Mouse (Mus musculus) limb, embryonic 11.5 days (tissue): Measurements from ENCODE around the gene Olfr1118. TPM values are rescaled to one million over a fixed set of nuclear protein-coding genes. Genes with fewer than 3 reads are reported as not detected.
"Not testable (repeated sequence)": the region's sequence is repeated elsewhere in the genome, so short reads cannot be mapped to it uniquely, and the experiment has no call there.

Experiments used
- ATAC-seq: fragments of 200-750 bp; cut with Nextera tagmentation; 2 replicates; pipeline ENCODE4 v1.8.0; 2017; ENCODE audit warnings: low read depth; ENCODE audit not compliant: insufficient number of reproducible peaks, low FRiP score, low TSS enrichment
- DNase-seq: peaks from one replicate; pipeline ENCODE4 v3.0.0-alpha.2; 2015; ENCODE audit warnings: low spot score
- H3K27ac ChIP-seq: fragments of 300-500 bp; sonication (generic); replicated peaks from 2 replicates; pipeline ENCODE4 v1.5.1; 2014; ENCODE audit warnings: low read depth, mild to moderate bottlenecking, low read length
- H3K27me3 ChIP-seq: fragments of 300-500 bp; sonication (generic); 2 replicates; pipeline ENCODE4 v1.6.1; 2014; ENCODE audit warnings: mild to moderate bottlenecking, low read length, mixed read lengths; ENCODE audit not compliant: control insufficient read depth, insufficient read depth
- H3K36me3 ChIP-seq: fragments of 300-500 bp; sonication (generic); 2 replicates; pipeline ENCODE4 v1.6.1; 2014; ENCODE audit warnings: mild to moderate bottlenecking, low read length, moderate library complexity, mixed read lengths; ENCODE audit not compliant: control insufficient read depth, insufficient read depth
- H3K4me1 ChIP-seq: fragments of 300-500 bp; sonication (generic); 2 replicates; pipeline ENCODE4 v1.6.1; 2014; ENCODE audit warnings: low read length, mixed read lengths; ENCODE audit not compliant: control insufficient read depth, insufficient read depth
- H3K4me2 ChIP-seq: fragments of 300-500 bp; sonication (generic); 2 replicates; pipeline ENCODE4 v1.6.1; 2014; ENCODE audit warnings: low read depth, mild to moderate bottlenecking, moderate library complexity; ENCODE audit not compliant: severe bottlenecking
- H3K4me3 ChIP-seq: fragments of 300-500 bp; sonication (generic); 2 replicates; pipeline ENCODE4 v1.5.1; 2014; ENCODE audit warnings: low read depth, low read length
- H3K9ac ChIP-seq: fragments of 300-500 bp; sonication (generic); 2 replicates; pipeline ENCODE4 v1.6.1; 2014; ENCODE audit warnings: mild to moderate bottlenecking, low read length
- H3K9me3 ChIP-seq: fragments of 300-500 bp; sonication (generic); 2 replicates; pipeline ENCODE4 v1.6.1; 2016; ENCODE audit warnings: low read length; ENCODE audit not compliant: control insufficient read depth
- WGBS: fragments of 180-500 bp; shearing (Covaris S2); extraction: QIAGEN DNeasy Blood & Tissue Kit; methylation state at CpG from one replicate; pipeline ENCODE4 v1.1.7; 2014; 5-methylcytosine and 5-hydroxymethylcytosine counted together
- polyA plus RNA-seq: library from polyadenylated mRNA; unstranded; fragments of >200 nt; fragmentation: Nextera tagmentation; extraction: Ambion mirVana; gene quantifications from 2 replicates; pipeline ENCODE4 v1.2.1, GENCODE M21; 2014

Olfr1118 gene
- not detected in 2 replicates for polyA plus RNA-seq

- no peak within 1 kb of the TSS for H3K4me3 ChIP-seq
- H3K9ac ChIP-seq = no peak within 1 kb of the TSS
- ATAC-seq = no peak
- no peak within 1 kb of the TSS for H3K27ac ChIP-seq
- no peak within 1 kb of the TSS for H3K4me2 ChIP-seq
- WGBS = 85% methylated on average over 1 of the region's 1 CpGs
- H3K27me3 ChIP-seq = no peaks in the 10 kb centered on the region
- H3K4me1 ChIP-seq = no peaks in the 10 kb centered on the region
- DNase-seq = no peak
- no peaks in the 10 kb centered on the region for H3K36me3 ChIP-seq
- H3K9me3 ChIP-seq = no peaks in the 10 kb centered on the region
Measured at GRCm38 (mm10) chr2:87307281-87307680, at the start of gene Olfr1118. Olfr1118 (plus strand) TSS chr2:87307581.

- no peaks in the 10 kb centered on the region for H3K36me3 ChIP-seq
- no peaks in the 10 kb centered on the region for H3K27me3 ChIP-seq
- H3K4me1 ChIP-seq = no peaks in the 10 kb centered on the region
- no peak for DNase-seq
- WGBS = 92% methylated on average over 1 of the region's 1 CpGs
- no peaks in the 10 kb centered on the region for H3K9me3 ChIP-seq
- H3K4me2 ChIP-seq = no peak within 1 kb of the TSS
- H3K27ac ChIP-seq = no peak within 1 kb of the TSS
- no peak within 1 kb of the TSS for H3K4me3 ChIP-seq
- ATAC-seq = no peak
- no peak within 1 kb of the TSS for H3K9ac ChIP-seq
Measured at GRCm38 (mm10) chr2:87267234-87267633, 40.1 kb upstream of the Olfr1118 start, which contains the start of gene Olfr1116. Olfr1116 (plus strand) TSS chr2:87267534.

GRCm38 (mm10) chr2:87293977-87294376 is 13.4 kb upstream of the Olfr1118 start:
- not testable (repeated sequence) for H3K9me3 ChIP-seq, H3K27me3 ChIP-seq, H3K4me2 ChIP-seq, H3K4me3 ChIP-seq, H3K4me1 ChIP-seq, H3K36me3 ChIP-seq, H3K27ac ChIP-seq, ATAC-seq, H3K9ac ChIP-seq, DNase-seq

GRCm38 (mm10) chr2:87354515-87354914 is 47.1 kb downstream of the Olfr1118 start, which contains the start of gene Olfr1120:
Olfr1120 (plus strand) TSS chr2:87354815.
- WGBS = 63% methylated on average over 2 of the region's 2 CpGs
- Histone ChIP-seq H3K4me1 (no peaks in the 10 kb centered on the region), H3K4me3 (no peak within 1 kb of the TSS), H3K27ac (no peak within 1 kb of the TSS), H3K36me3 (no peaks in the 10 kb centered on the region), H3K27me3 (no peaks in the 10 kb centered on the region), H3K9me3 (no peaks in the 10 kb centered on the region), H3K9ac (no peak within 1 kb of the TSS), H3K4me2 (no peak within 1 kb of the TSS)
- no peak for ATAC-seq
- no peak for DNase-seq

- ATAC-seq = not testable (repeated sequence)
- WGBS = 91% methylated on average over 2 of the region's 2 CpGs
Measured at GRCm38 (mm10) chr2:87360121-87360520, 52.7 kb downstream of the Olfr1118 start.

More at GRCm38 (mm10) chr2:87360121-87360520, 52.7 kb downstream of the Olfr1118 start:
- H3K27me3 ChIP-seq, H3K9me3 ChIP-seq, DNase-seq, H3K36me3 ChIP-seq, H3K4me3 ChIP-seq, H3K4me1 ChIP-seq, H3K9ac ChIP-seq, H3K27ac ChIP-seq, H3K4me2 ChIP-seq: not testable (repeated sequence)

Other genes with a start within 250 kb of the Olfr1118 start
- not detected in 2 replicates for gene Olfr1107, start 231.8 kb upstream of the Olfr1118 start, polyA plus RNA-seq
- not detected in 2 replicates for gene Olfr1109, start 211.6 kb upstream of the Olfr1118 start, polyA plus RNA-seq
- gene Olfr259, start 193.0 kb upstream of the Olfr1118 start, polyA plus RNA-seq = not detected in 2 replicates
- not detected in 2 replicates for gene Olfr1110, start 167.3 kb upstream of the Olfr1118 start, polyA plus RNA-seq
- not detected in 2 replicates for gene Olfr1111, start 155.0 kb upstream of the Olfr1118 start, polyA plus RNA-seq
- not detected in 2 replicates for gene Olfr1112, start 119.8 kb upstream of the Olfr1118 start, polyA plus RNA-seq
- gene Olfr1113, start 98.6 kb upstream of the Olfr1118 start, polyA plus RNA-seq = not detected in 2 replicates
- gene Olfr1115, start 59.6 kb upstream of the Olfr1118 start, polyA plus RNA-seq = not detected in 2 replicates
- gene Olfr1116, start 40.0 kb upstream of the Olfr1118 start, polyA plus RNA-seq = not detected in 2 replicates
- gene Olfr1120, start 47.2 kb downstream of the Olfr1118 start, polyA plus RNA-seq = not detected in 2 replicates
- not detected in 2 replicates for gene Olfr1121, start 62.3 kb downstream of the Olfr1118 start, polyA plus RNA-seq
- not detected in 2 replicates for gene Olfr1122, start 78.3 kb downstream of the Olfr1118 start, polyA plus RNA-seq
- not detected in 2 replicates for gene Olfr1123, start 109.1 kb downstream of the Olfr1118 start, polyA plus RNA-seq
- gene Olfr1124, start 122.7 kb downstream of the Olfr1118 start, polyA plus RNA-seq = not detected in 2 replicates
- not detected in 2 replicates for gene Olfr1126, start 146.4 kb downstream of the Olfr1118 start, polyA plus RNA-seq
- not detected in 2 replicates for gene Pramel7, start 189.5 kb downstream of the Olfr1118 start, polyA plus RNA-seq
- gene Pramel6, start 199.0 kb downstream of the Olfr1118 start, polyA plus RNA-seq = not detected in 2 replicates
- gene Olfr153, start 224.2 kb downstream of the Olfr1118 start, polyA plus RNA-seq = not detected in 2 replicates
- gene Olfr1128, start 238.0 kb downstream of the Olfr1118 start, polyA plus RNA-seq = not detected in 2 replicates